In the genomic region with DNA sequence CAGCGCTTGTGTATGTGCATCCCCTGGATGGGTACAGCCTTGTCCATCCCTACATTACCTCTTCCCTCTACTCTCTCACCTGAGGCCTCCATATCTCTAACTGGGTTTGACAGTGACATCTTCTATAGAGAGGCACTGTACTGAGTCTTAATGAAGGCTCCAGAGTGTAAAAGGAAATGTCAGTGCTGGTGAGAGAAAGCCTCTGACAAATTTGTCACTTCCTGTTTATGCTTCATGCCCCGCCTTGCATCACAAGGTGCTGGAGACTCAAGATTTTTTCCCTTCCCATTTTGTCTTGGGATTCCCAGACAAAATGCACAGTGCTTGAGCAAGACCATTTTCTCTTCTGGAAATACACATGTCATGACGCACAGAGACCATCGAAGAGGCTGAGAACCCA, we compare ENCODE assay signal across 16 mouse cellular contexts.
"Had no signal": no experiment of that assay in that cellular context is flagged by ENCODE, and none has a peak within 500 bp of the region (broad histone marks: within the 10 kb centered on the region; RNA-seq: fewer than 3 reads in every experiment).

No protein-coding gene starts in this region.

- H3K9ac ChIP-seq: limb, embryonic 13.5 days; liver, embryonic 12.5 days; liver, embryonic 15.5 days; midbrain, embryonic 12.5 days; midbrain, embryonic 15.5 days; neural tube, embryonic 13.5 days had no signal

- ATAC-seq: liver, embryonic 12.5 days; midbrain, embryonic 15.5 days had no signal

- DNase-seq: kidney, adult 9 months; kidney, postnatal 14 days; kidney, postnatal 4 days; liver; lung, adult 18-20 months; lung, postnatal 14 days; thymus, adult 18-20 months; thymus, postnatal 36 days had no signal

- H3K27ac ChIP-seq: limb, embryonic 10.5 days; limb, embryonic 13.5 days; liver, embryonic 12.5 days; liver, embryonic 15.5 days; macrophage; midbrain, embryonic 12.5 days; midbrain, embryonic 15.5 days; neural tube, embryonic 13.5 days had no signal

- H3K36me3 ChIP-seq: limb, embryonic 10.5 days; limb, embryonic 13.5 days; liver, embryonic 12.5 days; liver, embryonic 15.5 days; midbrain, embryonic 12.5 days; midbrain, embryonic 15.5 days; neural tube, embryonic 13.5 days had no signal

- H3K4me2 ChIP-seq: limb, embryonic 13.5 days; liver, embryonic 12.5 days; liver, embryonic 15.5 days; midbrain, embryonic 12.5 days; midbrain, embryonic 15.5 days; neural tube, embryonic 13.5 days had no signal

- H3K4me1 ChIP-seq: limb, embryonic 10.5 days; limb, embryonic 13.5 days; liver, embryonic 12.5 days; liver, embryonic 15.5 days; midbrain, embryonic 12.5 days; midbrain, embryonic 15.5 days; neural tube, embryonic 13.5 days had no signal

- H3K9me3 ChIP-seq: limb, embryonic 10.5 days; limb, embryonic 13.5 days; liver, embryonic 15.5 days; midbrain, embryonic 12.5 days; midbrain, embryonic 15.5 days; neural tube, embryonic 13.5 days had no signal

- H3K27me3 ChIP-seq: limb, embryonic 13.5 days; liver, embryonic 12.5 days; liver, embryonic 15.5 days; midbrain, embryonic 12.5 days; midbrain, embryonic 15.5 days; neural tube, embryonic 13.5 days had no signal

- H3K4me3 ChIP-seq: limb, embryonic 10.5 days; limb, embryonic 13.5 days; liver, embryonic 12.5 days; liver, embryonic 15.5 days; midbrain, embryonic 12.5 days; midbrain, embryonic 15.5 days; neural tube, embryonic 13.5 days had no signal
